Mouse (Mus musculus): Measurements from ENCODE around the gene Slc25a40. TPM values are rescaled to one million over a fixed set of nuclear protein-coding genes. Genes with fewer than 3 reads are reported as not detected.

Slc25a40 gene
- 2.0 and 4.1 TPM in 2 replicates for polyA plus RNA-seq (2012; ENCODE audit: low replicate concordance)

GRCm38 (mm10) chr5:8422157-8422931 is at the start of gene Slc25a40, which contains the start of gene Dbf4:
Gene Slc25a40 (plus strand): TSS chr5:8422850.
Gene Dbf4 (minus strand): TSS chr5:8422716.

Other genes with a start within 250 kb of the Slc25a40 start
- gene Adam22, start 54.7 kb upstream of the Slc25a40 start, polyA plus RNA-seq (2012; ENCODE audit: low replicate concordance) = 1.5 and 2.2 TPM in 2 replicates
- gene Dbf4, start 134 bp upstream of the Slc25a40 start, polyA plus RNA-seq (2012; ENCODE audit: low replicate concordance) = 6.9 and 9.1 TPM in 2 replicates
- 1.4 and 2.1 TPM in 2 replicates for gene Rundc3b, start 200.1 kb downstream of the Slc25a40 start, polyA plus RNA-seq (2012; ENCODE audit: low replicate concordance)
- 1.1 and 1.5 TPM in 2 replicates for gene Abcb1a, start 237.2 kb downstream of the Slc25a40 start, polyA plus RNA-seq (2012; ENCODE audit: low replicate concordance)